Mouse (Mus musculus): Measurements from ENCODE around the gene Fam185a. TPM values are rescaled to one million over a fixed set of nuclear protein-coding genes. Genes with fewer than 3 reads are reported as not detected.

Fam185a gene
- total RNA-seq, 1 experiment from 2014 or later, result 12.0 TPM

GRCm38 (mm10) chr5:21493294-21493999, 68.7 kb downstream of the Fam185a start:
- no peak for DNase-seq

DNA sequence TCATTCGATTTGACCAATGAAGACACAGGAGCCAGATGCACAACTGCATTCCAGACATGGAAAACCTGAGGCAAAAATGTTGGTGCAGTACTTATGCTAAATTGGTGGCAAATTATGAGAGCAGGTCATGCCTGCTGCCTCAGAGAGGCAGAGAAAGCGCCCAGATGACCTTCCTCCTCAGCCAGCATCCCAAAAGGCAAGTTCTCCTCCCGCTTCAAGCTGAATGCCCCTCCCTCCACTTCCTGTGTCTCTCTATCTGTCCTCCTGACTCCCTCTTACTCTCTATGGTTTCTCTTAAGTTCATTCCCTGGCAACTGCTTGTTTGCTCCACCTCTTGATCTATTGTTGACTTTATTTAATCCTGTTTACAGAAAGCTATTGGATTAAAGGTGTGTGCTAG, 70.0 kb downstream of the Fam185a start:
- no peak for DNase-seq

DNA sequence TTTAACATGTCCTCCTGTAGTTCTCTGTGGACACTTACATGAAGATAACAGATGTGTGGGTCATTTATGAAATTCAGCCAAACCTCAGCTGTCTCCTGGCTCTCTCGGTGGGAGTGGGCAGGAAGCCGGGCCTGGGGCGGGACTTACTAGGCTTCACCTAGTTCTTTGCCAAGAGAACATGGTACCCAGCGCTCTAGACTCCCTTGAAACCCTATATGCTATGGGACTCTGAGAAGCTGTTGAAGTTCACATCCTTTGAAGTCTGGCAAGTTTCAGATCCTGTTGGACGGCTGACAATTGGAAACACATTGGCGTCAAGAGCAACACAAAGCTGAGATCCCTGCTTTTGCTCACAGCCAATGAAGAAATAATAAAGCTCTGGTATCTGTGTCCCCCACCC, 71.6 kb downstream of the Fam185a start:
- DNase-seq, result no peak

DNA sequence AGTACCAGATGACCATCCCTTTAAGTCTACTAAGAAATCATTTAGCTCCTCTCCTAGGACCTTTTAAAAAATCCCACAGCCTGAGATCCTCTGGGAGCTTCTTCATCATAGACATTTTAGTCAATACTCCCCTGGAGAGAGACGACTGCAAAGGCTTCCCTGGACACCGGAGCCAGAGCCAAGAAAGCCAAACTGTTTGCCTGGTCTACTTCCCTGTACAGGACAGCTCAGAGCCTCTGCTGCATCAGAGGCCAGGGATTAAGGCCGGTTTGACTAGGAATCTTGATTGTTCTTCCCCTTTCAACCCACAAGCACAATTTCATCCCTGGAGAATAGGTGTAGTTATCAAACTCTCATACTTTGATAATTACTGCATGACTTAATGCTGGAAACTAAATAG, 72.1 kb downstream of the Fam185a start:
- DNase-seq, result no peak

DNA sequence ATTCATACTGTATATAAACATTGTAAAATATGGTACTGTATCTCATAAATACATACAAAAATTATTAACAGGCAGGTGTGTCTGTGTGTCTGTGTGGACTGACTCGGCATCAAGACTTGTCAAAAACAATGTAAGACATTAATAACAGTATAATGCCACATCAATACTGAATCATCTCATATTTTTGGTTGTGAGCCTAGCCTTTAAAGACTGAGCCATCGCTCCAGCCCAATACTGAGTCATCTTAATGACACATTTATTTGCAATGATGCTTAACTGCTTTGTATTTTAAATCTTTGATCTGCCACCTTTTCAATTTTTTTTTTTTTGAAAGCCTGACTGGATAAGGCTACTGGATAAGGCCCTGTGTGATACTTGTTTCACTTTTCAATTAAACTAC, 73.7 kb downstream of the Fam185a start:
- no peak for DNase-seq

DNA sequence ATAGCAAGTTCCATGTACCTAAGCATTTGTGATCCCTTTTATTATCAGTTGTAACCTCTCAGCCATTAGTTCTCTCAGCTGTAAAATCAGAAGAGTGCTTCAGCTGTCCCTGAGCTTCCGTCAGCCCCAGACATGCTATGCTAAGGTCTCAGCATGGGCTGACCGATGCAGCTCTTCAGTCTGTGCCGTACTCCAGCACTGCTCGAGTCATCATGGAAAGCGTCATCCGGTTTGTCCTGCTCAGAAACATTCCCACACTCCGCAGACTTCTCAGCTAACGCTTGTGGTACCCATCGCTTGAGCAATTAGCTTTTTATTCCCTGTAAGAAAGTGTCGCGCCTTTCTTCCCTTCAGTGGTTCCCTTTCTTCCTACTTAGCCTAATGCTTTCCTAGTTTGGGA, 74.2 kb downstream of the Fam185a start:
- DNase-seq, result no peak

- no peak for DNase-seq
These were observed 75.4 kb downstream of the Fam185a start for GRCm38 (mm10) chr5:21500133-21500532.

GRCm38 (mm10) chr5:21500941-21501340, 76.2 kb downstream of the Fam185a start:
- no peak for DNase-seq

- no peak for DNase-seq
These were observed 78.3 kb downstream of the Fam185a start for GRCm38 (mm10) chr5:21502936-21503610.

- DNase-seq, result no peak
These were observed 80.4 kb downstream of the Fam185a start for GRCm38 (mm10) chr5:21505159-21505558.

GRCm38 (mm10) chr5:21506887-21507286, 82.1 kb downstream of the Fam185a start:
- DNase-seq, result no peak

DNA sequence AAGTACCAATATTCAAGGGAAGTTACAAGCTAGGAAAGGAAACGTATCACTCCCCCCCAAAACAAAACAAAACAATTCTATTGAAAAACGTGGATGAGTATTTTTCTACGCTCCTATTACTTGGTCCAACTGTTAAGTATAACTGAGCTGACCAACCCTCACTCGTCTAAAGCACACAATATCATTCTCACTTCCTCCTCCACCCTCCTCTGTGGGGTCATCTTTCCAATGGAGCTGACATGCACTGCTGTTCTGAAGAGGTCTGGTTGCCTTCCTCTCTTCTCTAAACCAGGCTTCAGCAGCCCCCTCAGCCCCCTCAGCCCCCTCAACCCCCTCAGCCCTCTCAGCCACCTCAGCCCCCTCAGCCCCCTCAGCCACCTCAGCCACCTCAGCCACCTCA, 85.0 kb downstream of the Fam185a start:
- DNase-seq, result no peak

DNA sequence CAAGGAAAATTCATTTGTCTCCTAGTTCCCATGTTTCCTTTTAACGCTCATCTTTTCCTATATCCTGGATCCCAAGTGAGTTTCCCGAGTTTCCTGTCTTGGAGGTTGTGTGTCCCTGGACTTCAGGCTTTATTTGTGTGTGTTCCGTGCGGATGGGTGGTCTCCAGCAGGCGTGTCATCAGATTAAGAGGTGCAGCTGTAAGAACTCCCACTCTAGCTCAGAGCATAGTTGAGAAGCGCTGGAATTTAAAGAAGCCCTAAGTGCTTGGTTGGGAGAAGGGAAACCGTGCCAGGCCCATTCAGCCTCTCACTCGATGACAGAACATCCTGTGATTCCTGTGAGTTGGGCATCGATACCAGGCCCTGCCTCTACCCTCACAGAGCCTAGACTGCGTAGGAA, 88.6 kb downstream of the Fam185a start:
- no peak for DNase-seq

GRCm38 (mm10) chr5:21517562-21517961, 92.8 kb downstream of the Fam185a start:
- DNase-seq, result no peak

DNA sequence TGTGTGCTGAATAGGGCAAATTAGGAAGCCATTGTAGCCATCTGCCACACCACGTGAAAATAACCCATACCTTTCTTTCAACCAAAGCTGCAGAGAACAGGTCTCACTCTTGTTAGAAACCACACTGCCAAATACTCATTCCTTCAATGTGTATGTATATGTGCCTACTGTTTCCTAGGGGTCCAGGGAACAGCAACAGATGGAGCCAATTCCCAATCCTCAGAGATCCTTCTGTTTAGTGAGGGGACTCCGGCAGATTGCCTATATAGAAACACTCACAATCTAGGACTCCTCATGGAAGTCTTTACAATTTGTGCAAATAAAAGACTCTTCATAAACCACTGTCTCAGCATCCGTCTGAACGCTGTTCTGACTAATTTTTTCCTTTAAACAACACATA, 93.4 kb downstream of the Fam185a start:
- DNase-seq, result no peak

DNA sequence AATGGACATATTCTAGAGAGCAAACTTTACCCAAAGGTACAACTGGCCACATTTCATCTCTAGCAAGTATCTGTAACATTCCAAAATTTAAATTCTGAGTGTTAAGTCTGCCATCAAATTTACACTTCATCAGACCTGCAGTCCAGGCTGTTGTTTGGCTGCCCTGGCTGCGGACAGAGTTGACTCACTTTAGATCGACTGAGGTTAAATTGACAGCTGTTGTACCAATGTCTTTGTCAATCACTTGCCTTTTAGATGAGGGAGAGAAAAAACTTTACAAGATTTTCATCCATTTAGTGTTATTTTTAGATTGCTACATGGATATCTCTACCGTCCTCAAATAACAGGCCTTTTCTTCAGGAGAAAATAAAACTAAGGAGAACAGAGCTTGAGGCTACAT, 94.4 kb downstream of the Fam185a start:
- no peak for DNase-seq

GRCm38 (mm10) chr5:21526835-21527485, 102.2 kb downstream of the Fam185a start:
- DNase-seq, result no peak

DNA sequence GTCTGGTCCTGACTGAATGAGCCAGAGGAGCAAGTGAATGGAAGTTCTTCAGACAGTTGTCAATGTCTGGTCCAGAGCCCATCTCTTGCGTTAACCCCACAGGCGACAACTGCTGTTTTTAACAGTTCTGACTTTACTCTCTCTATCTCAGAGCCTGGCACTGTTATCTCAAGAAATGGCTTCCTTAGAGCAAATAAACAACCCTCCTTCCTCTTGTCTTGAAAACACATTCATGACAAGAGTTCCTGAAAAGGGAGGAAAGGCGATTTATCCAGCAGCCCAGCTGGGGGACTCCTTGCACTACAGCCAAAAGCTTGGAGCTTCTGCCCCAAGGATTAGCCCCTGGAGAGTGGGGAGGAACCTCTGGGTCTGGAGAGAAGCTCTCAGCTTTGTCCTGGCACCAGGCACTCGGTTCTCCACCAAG, 102.7 kb downstream of the Fam185a start:
- DNase-seq, result no peak

- no peak for DNase-seq
These were observed 103.5 kb downstream of the Fam185a start for GRCm38 (mm10) chr5:21528068-21528842.

DNA sequence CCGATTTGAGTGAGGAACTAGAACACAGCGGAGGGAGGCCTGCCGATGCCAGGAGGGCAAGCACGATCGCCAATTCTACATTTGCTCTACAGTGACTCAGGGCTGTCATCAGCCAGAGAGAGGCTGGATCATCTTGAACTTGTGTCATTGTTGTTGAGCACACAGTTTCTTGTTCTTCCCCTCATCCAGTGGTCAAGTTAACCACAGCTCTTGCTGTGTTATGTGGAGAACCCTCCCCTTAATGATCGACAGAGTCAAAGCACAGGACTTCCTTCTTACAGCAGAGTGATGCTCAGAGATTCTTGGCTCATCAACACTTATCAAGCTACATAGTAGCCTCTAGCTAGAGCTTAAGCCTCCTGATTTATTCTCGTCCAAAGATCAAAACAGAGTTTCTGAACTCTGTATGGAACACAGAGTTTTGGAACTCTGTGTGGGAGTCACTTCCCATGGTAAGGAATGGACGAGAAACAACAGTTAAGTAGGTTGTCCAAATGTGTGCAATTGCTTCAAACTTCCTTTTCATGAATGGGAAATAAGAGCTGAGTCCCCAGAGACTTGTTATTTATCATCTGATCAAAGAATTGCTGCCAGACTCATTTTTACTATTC, 104.5 kb downstream of the Fam185a start:
- DNase-seq, result no peak

All from adrenal gland, postnatal 14 days (tissue).